Mouse (Mus musculus): ENCODE measurements around the gene Ucma. TPM values are rescaled to one million over a fixed set of nuclear protein-coding genes. Genes with fewer than 3 reads are reported as not detected.

The Ucma gene
- total RNA-seq, 4 experiments from 2014 or later, result 0.43 TPM; not detected in 3

DNA sequence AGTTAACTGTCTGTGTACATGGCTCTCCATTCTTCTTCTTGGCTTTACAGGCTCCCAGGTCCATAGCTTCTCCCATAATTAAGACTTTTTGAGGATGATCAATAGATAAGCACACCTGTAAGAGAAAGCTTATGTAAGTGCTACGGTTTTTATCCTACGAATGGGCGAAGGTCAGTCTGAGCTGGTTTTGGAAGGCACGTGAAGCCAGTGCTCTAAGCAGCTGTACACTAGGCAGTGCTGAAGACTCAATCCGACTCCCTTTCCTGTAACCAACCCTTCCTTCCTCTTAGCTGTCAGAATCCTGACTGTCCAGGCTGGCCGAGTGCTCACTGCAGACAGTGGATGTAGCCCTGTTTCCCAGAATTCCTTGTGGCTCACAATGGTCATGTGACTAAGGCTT is 25.3 kb downstream of the Ucma start:
- DNase-seq (ENCODE audit: low spot score in 2 of 2), result no peak

DNA sequence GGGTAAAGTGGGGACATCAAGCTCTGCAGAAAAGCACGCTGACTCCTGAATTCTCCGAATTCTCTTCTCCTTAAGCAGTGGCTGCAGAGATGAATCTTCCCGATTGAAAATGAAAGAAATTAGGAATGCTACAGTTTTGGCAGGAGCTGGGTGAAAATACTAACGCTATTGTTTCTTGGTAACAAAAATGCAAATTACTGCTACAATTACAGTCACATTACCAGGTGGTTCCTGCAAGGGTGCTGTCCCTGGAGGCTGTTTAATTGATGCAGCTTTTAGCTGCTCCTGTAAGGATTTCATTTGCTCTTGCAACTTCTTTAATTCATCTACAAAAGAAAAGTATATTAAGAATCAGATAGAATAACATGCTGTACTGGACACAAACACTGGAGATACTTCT is 31.2 kb downstream of the Ucma start:
- no peak for DNase-seq (ENCODE audit: low spot score in 2 of 2)

DNA sequence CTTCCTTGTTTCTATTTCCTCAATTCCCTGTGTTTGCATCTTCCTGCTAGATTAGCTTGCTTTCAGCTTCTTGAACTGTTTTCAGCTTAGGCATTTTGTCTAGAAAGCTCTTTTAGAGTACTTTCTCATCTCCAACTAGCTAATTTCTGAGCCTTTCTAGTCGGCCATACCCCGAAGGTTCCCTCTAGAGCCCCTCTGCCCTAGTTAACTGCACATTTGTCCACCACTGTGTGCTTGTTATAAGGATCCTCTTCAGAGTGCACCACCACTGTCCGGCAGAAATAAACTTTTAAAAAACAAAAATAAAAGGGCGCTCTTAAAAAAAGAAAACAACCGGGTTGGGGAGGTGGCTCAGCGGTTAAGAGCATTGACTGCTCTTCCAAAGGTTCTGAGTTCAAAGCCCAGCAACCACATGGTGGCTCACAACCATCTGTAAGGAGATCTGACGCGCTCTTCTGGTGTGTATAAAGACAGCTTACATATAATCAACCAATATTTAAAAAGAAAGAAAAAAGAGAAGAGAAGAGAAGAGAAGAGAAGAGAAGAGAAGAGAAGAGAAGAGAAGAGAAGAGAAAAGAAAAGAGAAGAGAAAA is 36.1 kb downstream of the Ucma start:
- DNase-seq (ENCODE audit: low spot score in 2 of 2), result no peak

GRCm38 (mm10) chr2:5012491-5013324 is 36.8 kb downstream of the Ucma start, which contains the start of gene Mcm10:
Gene Mcm10, minus strand, starts transcription at chr2:5012791.
- DNase-seq (ENCODE audit: low spot score in 2 of 2), result peak; percentile 83 to 90

DNA sequence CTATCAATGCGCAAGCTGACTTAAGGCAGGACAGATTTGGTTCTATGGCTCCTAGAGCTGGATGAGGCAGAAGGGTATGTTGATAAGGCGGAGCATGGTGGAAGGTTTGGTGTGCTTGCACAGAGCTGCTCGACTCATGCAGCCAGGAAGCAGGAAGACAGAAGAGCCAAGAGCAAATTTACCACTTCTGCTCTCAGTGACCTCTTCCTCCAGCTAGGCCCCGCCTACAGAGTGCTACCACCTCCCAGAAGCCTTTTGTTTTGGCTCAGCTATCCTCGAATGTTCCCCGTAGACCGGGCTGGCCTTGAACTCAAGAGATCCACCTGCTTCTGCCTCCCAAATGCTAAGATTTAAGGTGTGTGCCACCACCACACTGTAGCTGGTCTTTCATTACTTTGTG is 38.7 kb downstream of the Ucma start:
- DNase-seq (ENCODE audit: low spot score in 2 of 2), result no peak

GRCm38 (mm10) chr2:5015527-5015926 is 39.6 kb downstream of the Ucma start:
- DNase-seq (ENCODE audit: low spot score in 2 of 2), result no peak

- no peak for DNase-seq (ENCODE audit: low spot score in 2 of 2)
These were observed 41.0 kb downstream of the Ucma start for GRCm38 (mm10) chr2:5016922-5017321.

DNA sequence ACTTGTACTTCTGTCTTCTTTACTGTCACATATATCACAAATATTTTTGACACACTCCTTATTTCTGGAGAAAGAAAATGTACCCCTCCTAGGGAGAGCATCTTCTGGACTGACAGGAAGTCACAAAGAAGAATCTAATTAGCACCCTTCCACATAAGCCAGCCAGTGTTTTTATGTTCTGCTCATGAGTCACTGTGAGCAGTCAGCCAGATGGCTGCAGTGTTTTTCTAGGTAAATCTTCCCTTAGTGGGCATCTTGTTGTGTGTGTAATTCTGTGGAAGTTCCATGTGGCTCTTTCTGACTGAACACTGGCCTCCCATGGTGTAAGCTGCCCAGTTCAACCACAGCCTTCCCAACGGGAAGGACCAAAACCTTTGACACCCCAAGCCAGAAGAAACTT is 43.8 kb downstream of the Ucma start:
- no peak for DNase-seq (ENCODE audit: low spot score in 2 of 2)

DNA sequence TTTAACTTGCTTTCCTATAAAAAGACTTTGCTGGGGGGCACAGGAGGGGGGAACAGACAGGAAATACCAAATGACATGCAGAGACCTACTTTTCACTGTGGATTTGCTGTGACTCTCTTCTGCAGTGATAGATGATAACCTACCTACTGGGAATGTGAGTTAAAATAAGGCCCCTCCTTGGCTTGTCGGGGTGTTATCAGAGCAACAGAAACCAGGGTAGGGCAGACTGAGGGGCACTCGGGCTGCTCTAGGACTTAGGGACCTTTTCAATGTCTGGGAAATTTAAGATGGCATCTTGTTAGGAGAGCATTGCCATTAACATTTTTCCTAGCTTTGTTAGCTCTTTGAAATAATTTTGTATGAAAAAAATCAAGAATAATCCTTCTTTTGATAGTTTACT is 47.4 kb downstream of the Ucma start:
- DNase-seq (ENCODE audit: low spot score in 2 of 2), result no peak

GRCm38 (mm10) chr2:5023699-5024399 is 47.9 kb downstream of the Ucma start:
- DNase-seq (ENCODE audit: low spot score in 2 of 2), result peak in 1 of 2 experiments; percentile 13

DNA sequence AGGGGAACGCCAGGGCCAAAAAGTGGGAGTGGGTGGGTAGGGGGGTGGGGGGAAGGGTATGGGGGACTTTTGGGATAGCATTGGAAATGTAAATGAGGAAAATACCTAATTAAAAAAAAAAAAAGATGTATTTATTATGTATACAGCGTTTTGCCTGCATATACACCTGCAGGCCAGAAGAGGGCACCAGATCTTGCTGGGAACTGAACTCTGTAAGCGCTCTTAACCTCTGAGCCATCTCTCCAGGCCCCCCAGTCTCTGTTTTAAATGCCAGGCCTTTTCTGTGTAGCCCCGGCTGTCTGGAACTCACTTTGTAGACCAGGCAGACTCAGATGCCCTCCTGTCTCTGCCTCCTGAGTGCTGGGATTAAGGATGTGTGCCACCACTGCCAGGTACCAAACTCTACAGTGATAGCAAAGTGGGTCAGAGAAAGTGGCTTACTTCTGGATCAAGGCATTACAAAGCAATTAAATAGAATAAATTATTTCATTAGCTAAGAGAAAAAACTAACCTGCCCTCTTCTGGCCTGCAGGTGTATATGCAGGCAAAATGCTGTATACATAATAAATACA is 49.3 kb downstream of the Ucma start:
- no peak for DNase-seq (ENCODE audit: low spot score in 2 of 2)

GRCm38 (mm10) chr2:5027057-5027456 is 51.1 kb downstream of the Ucma start:
- no peak for DNase-seq (ENCODE audit: low spot score in 2 of 2)

- no peak for DNase-seq (ENCODE audit: low spot score in 2 of 2)
These were observed 52.1 kb downstream of the Ucma start for GRCm38 (mm10) chr2:5028047-5028446.

- DNase-seq (ENCODE audit: low spot score in 2 of 2), result no peak
These were observed 53.9 kb downstream of the Ucma start for GRCm38 (mm10) chr2:5029808-5030207.

GRCm38 (mm10) chr2:5031215-5031614 is 55.3 kb downstream of the Ucma start:
- DNase-seq (ENCODE audit: low spot score in 2 of 2), result no peak

DNA sequence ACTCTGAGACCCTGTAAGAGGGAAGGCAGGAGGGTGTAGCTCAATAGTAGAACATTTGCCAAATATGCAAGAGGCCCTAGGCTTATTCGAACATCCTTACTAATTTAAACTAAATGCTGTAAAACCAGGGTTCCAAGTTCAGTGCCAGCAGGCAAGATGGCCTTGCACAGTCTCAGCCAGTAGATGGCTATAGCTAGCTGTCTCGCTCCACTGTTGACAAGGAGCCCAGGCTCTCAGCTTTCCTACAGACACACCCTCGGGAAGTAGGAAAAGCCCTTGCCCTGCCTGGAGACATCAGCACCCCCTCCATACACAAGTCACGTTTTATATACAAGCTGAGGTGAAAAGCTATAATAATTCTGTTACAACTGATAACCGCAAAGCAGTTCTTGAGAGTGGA is 56.7 kb downstream of the Ucma start:
- no peak for DNase-seq (ENCODE audit: low spot score in 2 of 2)

- peak in 1 of 2 experiments; percentile 34 for DNase-seq (ENCODE audit: low spot score in 2 of 2)
These were observed 57.9 kb downstream of the Ucma start for GRCm38 (mm10) chr2:5033546-5034420.

GRCm38 (mm10) chr2:5034801-5035200 is 58.9 kb downstream of the Ucma start:
- DNase-seq (ENCODE audit: low spot score in 2 of 2), result no peak

DNA sequence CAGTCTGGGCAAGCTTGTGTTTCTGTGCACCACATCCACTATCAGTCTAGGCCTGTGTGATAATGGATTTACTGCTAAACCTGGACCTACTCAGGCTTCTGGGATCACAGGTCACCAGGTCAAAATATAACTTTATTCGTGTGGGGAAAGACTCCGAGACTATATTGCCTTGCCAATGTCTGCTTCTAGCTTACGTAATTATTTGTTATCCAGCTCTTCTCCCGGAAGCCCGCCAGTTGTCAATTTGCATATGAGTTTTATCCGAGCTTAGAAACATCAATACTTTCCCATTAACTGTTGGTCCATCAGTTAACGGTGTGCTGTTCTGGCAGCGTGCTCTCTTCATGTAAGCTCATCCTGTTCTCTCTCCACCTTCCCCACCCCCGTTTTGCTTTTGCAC is 59.3 kb downstream of the Ucma start:
- no peak for DNase-seq (ENCODE audit: low spot score in 2 of 2)
